Mouse (Mus musculus): ENCODE results near the gene Gm8020.
"Not testable (repeated sequence)": the region's sequence is repeated elsewhere in the genome, so short reads cannot be mapped to it uniquely, and the experiment has no call there.

The Gm8020 gene

DNA sequence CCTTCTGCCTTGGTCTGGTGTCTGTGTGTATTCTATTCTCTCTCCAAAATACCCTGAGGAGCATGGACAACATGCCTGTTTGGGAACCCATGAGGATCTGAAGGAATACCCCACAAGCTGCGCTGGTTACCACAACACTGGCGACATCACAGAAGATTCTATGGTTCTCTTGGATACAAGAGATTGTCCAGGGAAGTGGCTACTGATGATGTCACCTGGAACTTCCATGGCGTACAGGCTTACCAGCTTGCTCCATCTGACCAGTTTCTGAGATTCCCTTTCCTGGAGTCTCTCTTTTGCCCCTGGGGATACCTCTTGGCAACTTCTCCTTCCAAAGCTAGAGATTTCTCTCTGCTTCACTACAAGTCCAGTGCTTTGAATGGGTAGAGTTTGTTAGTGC is at the start of gene Gm8020:
TSS of gene Gm8020 (minus strand) at position 101 of the 400 bp plus-strand sequence.
- DNase-seq (ENCODE audit: low spot score): not testable (repeated sequence)

DNA sequence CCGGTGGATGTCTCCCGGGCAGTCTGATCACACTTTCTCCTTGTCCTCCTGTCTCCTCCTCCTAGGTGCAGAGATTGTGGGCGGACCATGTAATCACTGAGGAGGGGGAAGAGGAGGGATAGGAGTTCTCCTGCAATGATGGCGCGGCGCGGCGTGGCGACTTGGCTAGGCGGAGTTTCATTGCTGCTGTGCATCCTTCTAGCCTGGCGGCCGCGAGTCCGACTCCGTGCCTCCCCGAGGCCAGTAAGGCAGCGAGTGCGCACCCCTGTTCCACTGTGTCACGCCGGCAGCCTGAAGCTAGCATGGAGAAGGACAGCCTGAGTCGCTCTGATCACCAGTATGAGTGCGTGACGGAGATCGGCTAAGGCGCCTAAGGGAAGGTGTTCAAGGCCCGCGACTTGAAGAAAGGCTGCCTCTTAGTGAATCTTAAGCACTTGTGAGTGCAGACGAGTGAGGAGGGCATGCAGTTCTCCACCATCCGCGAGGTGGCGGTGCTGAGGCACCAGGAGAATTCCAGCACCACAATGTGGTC is 41.1 kb upstream of the Gm8020 start:
- not testable (repeated sequence) for DNase-seq (ENCODE audit: low spot score)

DNA sequence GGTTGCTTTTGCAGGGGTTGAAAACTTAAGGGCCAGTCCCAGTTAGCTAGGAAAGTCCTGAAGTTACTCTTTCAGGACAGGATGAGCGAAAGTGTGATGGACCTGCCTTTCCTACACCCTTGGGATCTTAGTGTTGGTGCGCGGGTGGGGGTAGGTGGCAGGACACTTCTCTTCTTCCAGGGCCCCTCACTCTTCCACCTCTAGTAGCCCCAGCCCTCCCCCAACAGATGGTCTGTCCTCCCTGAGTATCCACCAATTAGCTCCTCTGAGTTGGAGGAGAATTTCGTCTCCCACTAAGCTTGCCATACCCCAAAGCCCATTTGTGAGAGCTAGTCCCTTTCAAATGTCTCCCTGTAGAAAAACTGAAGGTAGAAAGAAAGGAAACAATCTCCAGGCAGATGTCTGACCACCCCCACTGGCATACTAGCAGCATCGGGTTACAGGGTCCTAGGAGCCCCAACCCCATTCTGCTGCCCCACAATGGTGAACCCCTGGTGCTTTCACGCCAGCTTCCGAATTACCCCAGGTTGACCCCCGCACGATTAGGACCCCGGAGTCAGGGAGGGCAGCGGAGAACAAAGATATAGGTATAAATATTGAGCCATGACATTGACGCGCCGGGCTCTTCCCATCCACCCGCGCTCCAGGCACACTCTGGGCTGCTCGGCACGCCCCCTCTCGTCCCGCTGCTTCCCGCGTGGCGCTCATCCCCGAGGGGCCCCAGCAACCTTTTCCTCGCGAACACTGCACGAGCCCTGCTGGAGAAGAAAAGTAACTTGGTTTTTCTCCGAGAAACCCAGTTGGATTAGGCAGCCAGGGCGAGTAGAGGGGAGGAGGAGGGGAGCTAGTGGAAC is 40.4 kb upstream of the Gm8020 start:
- not testable (repeated sequence) for DNase-seq (ENCODE audit: low spot score)

DNA sequence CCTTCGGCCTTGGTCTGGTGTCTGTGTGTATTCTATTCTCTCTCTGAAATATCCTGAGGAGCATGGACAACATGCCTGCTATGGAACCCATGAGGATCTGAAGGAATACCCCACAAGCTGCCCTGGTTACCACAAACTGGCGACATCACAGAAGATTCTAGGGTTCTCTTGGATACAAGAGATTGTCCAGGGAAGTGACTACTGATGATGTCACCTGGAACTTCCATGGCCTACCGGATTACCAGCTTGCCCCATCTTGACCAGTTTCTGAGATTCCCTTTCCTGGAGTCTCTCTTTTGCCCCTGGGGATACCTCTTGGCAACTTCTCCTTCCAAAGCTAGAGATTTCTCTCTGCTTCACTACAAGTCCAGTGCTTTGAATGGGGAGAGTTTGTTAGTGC is 22.0 kb upstream of the Gm8020 start, which contains the start of gene Gm8024:
TSS of gene Gm8024 (minus strand) at position 101 of the 400 bp plus-strand sequence.
- DNase-seq (ENCODE audit: low spot score): not testable (repeated sequence)

DNA sequence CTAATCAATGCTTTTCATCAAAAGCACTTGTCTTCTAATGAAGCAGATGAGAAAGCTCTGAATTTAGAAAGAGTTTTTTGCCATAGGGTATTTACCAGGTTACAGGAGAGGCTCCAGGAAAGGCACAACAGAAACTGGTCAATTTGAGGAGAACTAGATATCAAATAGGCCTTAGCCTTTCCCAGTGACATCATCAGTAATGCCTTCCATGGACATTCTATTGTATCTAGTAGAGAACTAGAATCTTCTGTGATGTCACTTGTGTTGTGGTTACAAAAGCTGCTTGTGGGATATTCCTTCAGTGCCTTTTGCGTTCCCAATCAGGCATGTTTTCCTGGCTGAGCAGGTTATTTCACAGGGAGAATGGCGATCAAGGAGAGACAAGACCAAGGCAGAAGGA is 38.6 kb downstream of the Gm8020 start, which contains the start of gene Gm8011:
TSS of gene Gm8011 (plus strand) at position 301 of the 400 bp plus-strand sequence.
- DNase-seq (ENCODE audit: low spot score): not testable (repeated sequence)

Measured in lung, postnatal 25 days (tissue).